Mouse (Mus musculus) 3T3-L1 (cell line): Measurements from ENCODE around the gene Olfr1396.

Source experiments
- DNase-seq: peaks from one replicate; pipeline ENCODE4 v3.0.0-alpha.2; 2015; ENCODE audit warnings: low read depth, low spot score

Gene Olfr1396

GRCm38 (mm10) chr11:49114774-49115173 lies at the start of gene Olfr1396:
Olfr1396 (minus strand) TSS chr11:49114874.
- no peak for DNase-seq

- no peak for DNase-seq
These were observed 42.4 kb upstream of the Olfr1396 start for GRCm38 (mm10) chr11:49156821-49157814.

GRCm38 (mm10) chr11:49154077-49154476 lies 39.4 kb upstream of the Olfr1396 start, which contains the start of gene Olfr1394:
Olfr1394 (plus strand) TSS chr11:49154377.
- DNase-seq = no peak

GRCm38 (mm10) chr11:49141974-49142373 lies 27.3 kb upstream of the Olfr1396 start, which contains the start of gene Olfr1395:
Olfr1395 (plus strand) TSS chr11:49142274.
- DNase-seq = no peak

GRCm38 (mm10) chr11:49124169-49124568 lies 9.5 kb upstream of the Olfr1396 start:
- peak; percentile 39 for DNase-seq

- no peak for DNase-seq
These were observed 5.0 kb upstream of the Olfr1396 start for GRCm38 (mm10) chr11:49119635-49120034.

GRCm38 (mm10) chr11:49114158-49114557 lies 516 bp downstream of the Olfr1396 start:
- DNase-seq = no peak

- no peak for DNase-seq
These were observed 2.0 kb downstream of the Olfr1396 start for GRCm38 (mm10) chr11:49112624-49113219.

GRCm38 (mm10) chr11:49111000-49111399 lies 3.7 kb downstream of the Olfr1396 start:
- no peak for DNase-seq

- peak; percentile 81 for DNase-seq
These were observed 5.8 kb downstream of the Olfr1396 start for GRCm38 (mm10) chr11:49108833-49109232.

GRCm38 (mm10) chr11:49107650-49108537 lies 6.8 kb downstream of the Olfr1396 start:
- peak; percentile 63 for DNase-seq

- DNase-seq = no peak
These were observed 8.9 kb downstream of the Olfr1396 start for GRCm38 (mm10) chr11:49105752-49106151.

GRCm38 (mm10) chr11:49103047-49103693 lies 11.5 kb downstream of the Olfr1396 start:
- DNase-seq = peak; percentile 93

GRCm38 (mm10) chr11:49101500-49101899 lies 13.2 kb downstream of the Olfr1396 start:
- no peak for DNase-seq

- DNase-seq = peak; percentile 16
These were observed 14.3 kb downstream of the Olfr1396 start for GRCm38 (mm10) chr11:49100409-49100808.

GRCm38 (mm10) chr11:49095367-49095766 lies 19.3 kb downstream of the Olfr1396 start:
- no peak for DNase-seq

- no peak for DNase-seq
These were observed 20.6 kb downstream of the Olfr1396 start for GRCm38 (mm10) chr11:49093861-49094660.

GRCm38 (mm10) chr11:49092786-49093185 lies 21.9 kb downstream of the Olfr1396 start:
- DNase-seq = no peak

GRCm38 (mm10) chr11:49092053-49092586 lies 22.6 kb downstream of the Olfr1396 start:
- DNase-seq = peak; percentile 58

- DNase-seq = no peak
These were observed 23.5 kb downstream of the Olfr1396 start for GRCm38 (mm10) chr11:49091171-49091570.
